Mouse (Mus musculus) neutrophil, adult 65 days (primary cell): Measurements from ENCODE around the gene Olfr1380. TPM values are rescaled to one million over a fixed set of nuclear protein-coding genes. Genes with fewer than 3 reads are reported as not detected.

Source experiments
- total RNA-seq: library from RNA; stranded (reverse); gene quantifications from 2 replicates; pipeline ENCODE4 v1.2.4, GENCODE M21; 2023

Gene Olfr1380
- total RNA-seq = not detected in 2 replicates

GRCm38 (mm10) chr11:49556578-49556977 is at the start of gene Olfr1380:
Olfr1380 (plus strand) TSS chr11:49556878.

GRCm38 (mm10) chr11:49519348-49519747 is 37.3 kb upstream of the Olfr1380 start, which contains the start of gene Olfr1383:
Olfr1383 (plus strand) TSS chr11:49519648.

GRCm38 (mm10) chr11:49527947-49528346 is 28.7 kb upstream of the Olfr1380 start, which contains the start of gene Olfr1382:
Olfr1382 (plus strand) TSS chr11:49528247.

DNA sequence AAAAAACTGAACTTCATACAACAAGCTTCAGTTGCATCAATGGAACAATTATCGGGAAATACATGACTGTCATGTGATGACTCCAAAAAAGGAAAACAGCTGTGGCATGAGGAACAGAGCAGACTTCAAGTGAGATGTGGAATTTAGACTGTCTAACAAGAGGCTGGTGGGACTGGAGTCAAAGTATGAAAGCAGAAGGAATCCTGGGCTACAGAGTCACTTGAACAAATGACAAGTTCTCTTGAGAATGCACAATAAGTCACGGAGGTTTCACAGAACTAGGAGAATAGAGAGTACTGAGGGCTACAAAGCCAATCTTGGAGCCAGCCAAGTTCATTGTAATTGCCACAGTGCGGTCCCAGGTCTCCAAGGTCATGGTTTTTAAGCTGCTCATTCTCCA is 13.5 kb upstream of the Olfr1380 start, which contains the start of gene Olfr1381:
Gene Olfr1381, plus strand, starts transcription at position 301 of the 400 bp plus-strand sequence.

GRCm38 (mm10) chr11:49608938-49609867 is 52.5 kb downstream of the Olfr1380 start, which contains the start of gene Flt4:
Flt4 (plus strand) TSS chr11:49609263.

Other genes with a start within 250 kb of the Olfr1380 start
- not detected in 2 replicates for gene Olfr1391, start 234.1 kb upstream of the Olfr1380 start, total RNA-seq
- gene Olfr1390, start 221.7 kb upstream of the Olfr1380 start, total RNA-seq = not detected in 2 replicates
- gene Olfr1389, start 133.8 kb upstream of the Olfr1380 start, total RNA-seq = not detected in 2 replicates
- gene Olfr1388, start 120.3 kb upstream of the Olfr1380 start, total RNA-seq = 0.16 TPM in 2 replicates
- gene Olfr1387, start 101.5 kb upstream of the Olfr1380 start, total RNA-seq = not detected in 2 replicates
- gene Olfr1386, start 91.8 kb upstream of the Olfr1380 start, total RNA-seq = not detected in 2 replicates
- gene Olfr1385, start 67.8 kb upstream of the Olfr1380 start, total RNA-seq = not detected in 2 replicates
- gene Olfr1384, start 50.2 kb upstream of the Olfr1380 start, total RNA-seq = not detected in 2 replicates
- not detected in 2 replicates for gene Olfr1383, start 37.2 kb upstream of the Olfr1380 start, total RNA-seq
- gene Olfr1382, start 28.6 kb upstream of the Olfr1380 start, total RNA-seq = not detected in 2 replicates
- gene Olfr1381, start 13.4 kb upstream of the Olfr1380 start, total RNA-seq = not detected in 2 replicates
- 0.07 and 0.16 TPM in 2 replicates for gene Flt4, start 52.4 kb downstream of the Olfr1380 start, total RNA-seq
- not detected in 2 replicates for gene Scgb3a1, start 106.7 kb downstream of the Olfr1380 start, total RNA-seq
- 39.3 and 42.8 TPM in 2 replicates for gene Cnot6, start 155.8 kb downstream of the Olfr1380 start, total RNA-seq
- gene Gfpt2, start 237.3 kb downstream of the Olfr1380 start, total RNA-seq = not detected in 2 replicates